Mouse (Mus musculus) neural tube, embryonic 14.5 days (tissue): ENCODE results near the gene Egln2. TPM values are rescaled to one million over a fixed set of nuclear protein-coding genes. Genes with fewer than 3 reads are reported as not detected.
A peak's percentile ranks its signal among the peaks of the same experiment; 100 is the strongest.

ENCODE experiments used
- ATAC-seq: fragments of 200-750 bp; cut with Nextera tagmentation; 2 replicates; pipeline ENCODE4 v1.8.0; 2017; ENCODE audit warnings: low read depth, mild to moderate bottlenecking, moderate TSS enrichment, moderate library complexity
- H3K27ac ChIP-seq: fragments of 300-500 bp; sonication (generic); 2 replicates; pipeline ENCODE4 v1.5.1; 2014; ENCODE audit warnings: low read depth, mild to moderate bottlenecking, control low read depth, low read length, moderate library complexity, mixed read lengths
- H3K27me3 ChIP-seq: fragments of 300-500 bp; sonication (generic); 2 replicates; pipeline ENCODE4 v1.6.1; 2014; ENCODE audit warnings: low read length; ENCODE audit not compliant: control insufficient read depth, insufficient read depth
- H3K36me3 ChIP-seq: fragments of 300-500 bp; sonication (generic); 2 replicates; pipeline ENCODE4 v1.6.1; 2014; ENCODE audit warnings: low read length, mixed read lengths; ENCODE audit not compliant: control insufficient read depth, insufficient read depth
- H3K4me1 ChIP-seq: fragments of 300-500 bp; sonication (generic); 2 replicates; pipeline ENCODE4 v1.6.1; 2014; ENCODE audit warnings: low read length; ENCODE audit not compliant: control insufficient read depth, insufficient read depth
- H3K4me2 ChIP-seq: fragments of 300-500 bp; sonication (generic); 2 replicates; pipeline ENCODE4 v1.6.1; 2014; ENCODE audit warnings: mild to moderate bottlenecking, low read depth, low read length, control low read depth
- H3K4me3 ChIP-seq: fragments of 300-500 bp; sonication (generic); 2 replicates; pipeline ENCODE4 v1.5.1; 2014; ENCODE audit warnings: low read depth, low read length, control low read depth, mixed read lengths
- H3K9ac ChIP-seq: fragments of 300-500 bp; sonication (generic); replicated peaks from 2 replicates; pipeline ENCODE4 v1.6.1; 2014; ENCODE audit warnings: low read depth, mild to moderate bottlenecking, control low read depth, low read length, mixed read lengths
- H3K9me3 ChIP-seq: fragments of 300-500 bp; sonication (generic); 2 replicates; pipeline ENCODE4 v1.6.1; 2016; ENCODE audit warnings: low read length; ENCODE audit not compliant: control insufficient read depth
- WGBS: fragments of 180-500 bp; shearing (Covaris S2); extraction: QIAGEN DNeasy Blood & Tissue Kit; methylation state at CpG from one replicate; pipeline ENCODE4 v1.1.7; 2014; 5-methylcytosine and 5-hydroxymethylcytosine counted together
- polyA plus RNA-seq: library from polyadenylated mRNA; unstranded; fragments of >200 nt; fragmentation: Nextera tagmentation; extraction: Ambion mirVana; gene quantifications from 2 replicates; pipeline ENCODE4 v1.2.1, GENCODE M21; 2014

Gene Egln2
- polyA plus RNA-seq, 1 experiment from 2014 or later: 46.9 TPM

DNA sequence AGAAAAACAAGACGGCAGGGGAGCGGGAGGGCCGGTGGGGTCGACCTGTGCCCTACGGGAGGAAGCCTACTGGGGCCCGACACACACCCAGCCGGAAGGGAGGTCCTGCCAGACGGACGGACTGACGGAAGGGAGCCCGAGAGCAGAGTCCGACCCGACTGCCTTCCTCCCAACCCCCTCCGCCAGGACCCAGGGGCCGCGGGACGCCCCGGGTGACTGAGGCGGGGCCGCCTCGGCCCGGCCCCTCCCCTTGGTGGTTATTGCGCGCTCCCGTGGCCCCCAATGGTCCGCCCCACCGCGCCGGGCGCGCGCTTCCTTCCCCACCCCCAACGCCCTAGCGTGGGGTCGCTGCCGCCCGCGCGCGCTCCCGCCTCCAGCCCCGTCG, 381 bp downstream of the Egln2 start:
- peak overlapping the region; percentile 70 for H3K4me3 ChIP-seq
- peak overlapping the region; percentile 73 for H3K4me2 ChIP-seq
- H3K27ac ChIP-seq: peak overlapping the region; percentile 98
- no peaks in the 10 kb centered on the region for H3K9me3 ChIP-seq
- WGBS: 1% methylated on average over 36 of the region's 43 CpGs
- peak; percentile 56 for ATAC-seq
- peaks cover 48% of the 10 kb centered on the region for H3K4me1 ChIP-seq
- H3K27me3 ChIP-seq: no peaks in the 10 kb centered on the region
- H3K9ac ChIP-seq: peak overlapping the region; percentile 78
- H3K36me3 ChIP-seq: peaks cover 6% of the 10 kb centered on the region; the same call in 1 of the 2 replicates

DNA sequence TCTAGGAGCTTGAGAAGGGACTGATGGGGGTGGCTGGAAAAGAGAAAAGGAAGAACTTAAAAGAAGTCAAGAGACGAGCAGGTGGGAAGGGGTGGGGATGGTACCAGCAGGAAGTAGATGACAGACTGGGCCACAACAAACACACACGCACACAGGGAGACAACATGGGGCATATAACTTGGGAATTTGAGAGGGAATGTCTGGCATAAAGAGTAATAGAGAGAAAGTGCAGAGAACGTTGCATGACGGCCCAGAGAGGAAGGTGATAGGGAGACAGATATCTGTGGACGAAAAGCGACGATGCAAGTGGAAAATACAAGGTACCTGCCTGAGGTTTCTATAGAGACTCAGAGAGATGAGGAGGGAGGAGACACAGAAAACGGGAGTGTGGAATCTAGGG, 906 bp downstream of the Egln2 start:
- no peak for ATAC-seq
- H3K4me3 ChIP-seq: peak overlapping the region; percentile 70
- peaks cover 2% of the 10 kb centered on the region; the same call in 1 of the 2 replicates for H3K36me3 ChIP-seq
- H3K4me1 ChIP-seq: peaks cover 53% of the 10 kb centered on the region
- H3K4me2 ChIP-seq: peak overlapping the region; percentile 73
- peak overlapping the region; percentile 78 for H3K9ac ChIP-seq
- no peaks in the 10 kb centered on the region for H3K9me3 ChIP-seq
- H3K27ac ChIP-seq: peak overlapping the region; percentile 98
- WGBS: 5% methylated on average over 8 of the region's 8 CpGs
- no peaks in the 10 kb centered on the region for H3K27me3 ChIP-seq

DNA sequence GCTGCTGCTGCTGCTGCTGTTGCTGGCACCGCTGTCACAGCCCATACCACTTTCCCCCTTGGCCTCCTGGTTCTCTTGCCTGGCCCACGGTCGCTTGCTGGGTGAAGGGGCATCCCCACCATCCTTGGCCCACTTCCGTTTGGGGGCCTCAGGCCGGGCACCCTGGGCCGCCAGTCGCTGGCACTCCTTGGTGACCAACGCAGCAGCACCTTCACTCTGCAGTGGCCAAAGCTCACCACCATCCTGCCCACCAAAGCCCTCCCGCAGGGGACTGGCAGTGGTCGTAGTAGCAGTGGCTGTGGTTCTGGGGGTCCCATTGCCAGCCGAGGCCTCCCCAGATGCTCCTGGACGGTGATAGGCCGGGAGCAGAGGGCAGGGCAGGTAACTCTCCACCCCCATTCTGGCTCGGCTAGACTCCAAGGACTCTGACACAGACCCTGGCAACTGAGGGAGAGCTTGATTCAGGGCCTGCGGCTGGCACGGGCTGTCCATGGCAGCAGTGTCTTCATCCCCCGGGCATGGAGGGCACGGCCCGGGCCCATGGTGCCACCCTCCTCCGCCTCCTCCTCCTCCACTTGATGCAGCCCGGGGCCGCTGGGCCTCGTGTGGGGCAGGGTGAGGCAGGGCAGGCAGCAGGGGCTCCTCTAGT, 1.5 kb downstream of the Egln2 start:
- peaks cover 57% of the 10 kb centered on the region for H3K4me1 ChIP-seq
- ATAC-seq: peak; percentile 5; the same call in 1 of the 2 replicates
- peak overlapping the region; percentile 70 for H3K4me3 ChIP-seq
- WGBS: 67% methylated on average over 23 of the region's 23 CpGs
- no peak overlapping the region for H3K27ac ChIP-seq
- no peaks in the 10 kb centered on the region for H3K9me3 ChIP-seq
- H3K9ac ChIP-seq: peak overlapping the region; percentile 78
- H3K36me3 ChIP-seq: peaks cover 2% of the 10 kb centered on the region; the same call in 1 of the 2 replicates
- H3K4me2 ChIP-seq: peak overlapping the region; percentile 73
- no peaks in the 10 kb centered on the region for H3K27me3 ChIP-seq

DNA sequence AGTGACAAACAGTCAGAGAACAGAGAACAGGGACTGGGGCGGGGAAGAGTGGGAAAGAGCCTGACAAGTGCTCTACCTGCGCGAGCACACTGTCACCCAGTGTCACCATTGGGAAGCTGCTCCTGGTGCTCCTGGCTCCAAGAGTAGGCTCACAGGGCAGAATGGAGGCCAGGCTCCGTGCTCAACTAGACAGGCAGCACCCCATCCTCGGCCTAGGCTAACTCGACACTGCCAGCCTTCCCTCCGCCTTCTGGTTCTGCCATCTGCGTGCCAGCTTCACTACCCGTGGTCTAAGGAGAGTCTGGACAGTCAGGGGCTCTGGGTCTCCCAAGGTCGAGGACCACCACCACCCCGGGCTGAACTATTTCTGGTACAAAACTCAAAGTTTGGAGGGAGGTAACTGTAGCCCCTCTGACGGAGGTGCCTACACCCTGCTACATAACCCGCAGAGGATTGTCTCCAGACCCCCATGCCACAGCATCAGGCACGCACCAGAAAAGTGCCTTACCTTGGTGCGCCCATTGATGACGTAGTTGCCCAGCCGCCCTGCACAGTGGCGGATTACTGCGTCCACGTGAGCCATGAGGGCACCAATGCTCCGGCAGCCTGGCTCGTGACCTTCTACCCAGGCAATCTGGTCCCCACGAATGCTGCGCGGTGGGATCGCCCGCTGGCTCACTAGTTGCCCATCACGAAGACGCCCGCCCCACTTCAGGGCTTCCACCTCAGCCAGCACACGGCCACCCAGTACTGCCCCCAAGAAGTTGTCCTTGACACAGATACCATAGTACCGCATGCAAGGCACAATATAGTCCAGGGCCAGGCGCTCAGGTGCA, 2.3 kb downstream of the Egln2 start:
- no peak for ATAC-seq
- Histone ChIP-seq H3K36me3 (peaks cover 9% of the 10 kb centered on the region; the same call in 1 of the 2 replicates), H3K27ac (no peak overlapping the region), H3K9me3 (no peaks in the 10 kb centered on the region), H3K4me3 (peak overlapping the region; percentile 70), H3K4me2 (peak overlapping the region; percentile 73), H3K4me1 (peaks cover 61% of the 10 kb centered on the region), H3K9ac (peak overlapping the region; percentile 78), H3K27me3 (no peaks in the 10 kb centered on the region)
- 83% methylated on average over 32 of the region's 33 CpGs for WGBS

- ATAC-seq: no peak
- Histone ChIP-seq H3K9me3 (no peaks in the 10 kb centered on the region), H3K9ac (peak overlapping the region; percentile 37), H3K4me3 (peak overlapping the region; percentile 6; the same call in 1 of the 2 replicates), H3K4me1 (peaks cover 61% of the 10 kb centered on the region), H3K27ac (no peak overlapping the region), H3K36me3 (peaks cover 17% of the 10 kb centered on the region), H3K4me2 (peak overlapping the region; percentile 73), H3K27me3 (no peaks in the 10 kb centered on the region)
- WGBS: 81% methylated on average over 5 of the region's 5 CpGs
Measured at GRCm38 (mm10) chr7:27163450-27163805, 3.2 kb downstream of the Egln2 start.

GRCm38 (mm10) chr7:27162780-27163449, 3.7 kb downstream of the Egln2 start:
- Histone ChIP-seq H3K27ac (no peak overlapping the region), H3K4me1 (peaks cover 61% of the 10 kb centered on the region), H3K9ac (peak overlapping the region; percentile 37), H3K4me2 (peak overlapping the region; percentile 73), H3K9me3 (no peaks in the 10 kb centered on the region), H3K4me3 (peak overlapping the region; percentile 6; the same call in 1 of the 2 replicates), H3K36me3 (peaks cover 22% of the 10 kb centered on the region), H3K27me3 (no peaks in the 10 kb centered on the region)
- no peak for ATAC-seq
- WGBS: 92% methylated on average over 5 of the region's 5 CpGs

GRCm38 (mm10) chr7:27161744-27162143, 4.9 kb downstream of the Egln2 start:
- Histone ChIP-seq H3K4me2 (no peak overlapping the region), H3K4me1 (peaks cover 56% of the 10 kb centered on the region), H3K4me3 (no peak overlapping the region), H3K36me3 (peaks cover 29% of the 10 kb centered on the region), H3K9me3 (no peaks in the 10 kb centered on the region), H3K27ac (no peak overlapping the region), H3K27me3 (no peaks in the 10 kb centered on the region), H3K9ac (no peak overlapping the region)
- ATAC-seq: no peak
- WGBS: 88% methylated on average over 4 of the region's 4 CpGs

DNA sequence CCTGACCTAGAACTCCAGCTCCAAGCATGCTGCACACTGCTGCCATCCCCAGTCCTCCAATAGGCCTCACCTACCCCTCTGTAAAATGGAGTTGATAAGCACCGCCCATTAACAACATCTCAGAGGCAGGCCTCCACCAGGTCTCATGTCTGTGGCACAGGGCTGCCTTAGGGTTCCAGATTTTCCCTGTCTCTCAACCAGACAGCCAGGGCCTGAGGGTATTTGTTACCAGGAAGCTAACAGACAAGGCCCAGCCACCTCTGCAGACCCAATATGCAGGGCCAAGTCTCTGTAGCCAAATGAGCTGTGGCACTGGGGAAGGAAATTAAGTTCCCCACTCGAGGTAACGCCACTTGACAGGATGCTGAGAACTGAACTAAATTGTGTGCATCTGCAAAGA, 5.7 kb downstream of the Egln2 start:
- H3K36me3 ChIP-seq: peaks cover 29% of the 10 kb centered on the region
- no peaks in the 10 kb centered on the region for H3K9me3 ChIP-seq
- no peak overlapping the region for H3K4me2 ChIP-seq
- WGBS: 86% methylated on average over 3 of the region's 3 CpGs
- no peak overlapping the region for H3K4me3 ChIP-seq
- no peak overlapping the region for H3K27ac ChIP-seq
- no peak for ATAC-seq
- no peak overlapping the region for H3K9ac ChIP-seq
- H3K4me1 ChIP-seq: peaks cover 56% of the 10 kb centered on the region
- no peaks in the 10 kb centered on the region for H3K27me3 ChIP-seq
